Mouse (Mus musculus): ENCODE data around the gene Det1. TPM values are rescaled to one million over a fixed set of nuclear protein-coding genes. Genes with fewer than 3 reads are reported as not detected.

Det1 gene
- polyA plus RNA-seq, 1 experiment: 12.0 TPM

DNA sequence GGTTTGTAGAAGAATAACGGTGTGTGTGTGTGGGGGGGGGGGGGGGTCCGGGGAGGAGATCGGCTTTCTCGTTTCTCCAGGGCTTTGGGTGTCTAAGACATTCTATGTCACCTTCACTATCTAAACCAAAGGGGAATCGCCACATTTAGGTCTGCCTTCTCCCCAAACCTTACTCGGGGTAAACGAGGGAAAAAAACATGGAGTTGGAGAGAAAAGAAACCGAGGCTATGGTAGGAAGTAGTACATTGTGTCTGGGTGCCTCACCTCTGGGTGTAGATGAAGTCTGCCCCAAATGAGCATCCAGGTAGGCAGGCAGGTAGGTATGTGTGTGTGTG lies 36.6 kb upstream of the Det1 start:
- no peak overlapping the region for H3K4me3 ChIP-seq
- peaks cover 65% of the 10 kb centered on the region for H3K27me3 ChIP-seq (ENCODE audit: control insufficient read depth, insufficient read depth, insufficient read length)
- TF ChIP-seq REST (IDR thresholded peaks at IDR 0.05; ENCODE audit: insufficient read depth, insufficient read length): no peak
- no peak for TF ChIP-seq POLR2AphosphoS2 (IDR thresholded peaks at IDR 0.05; ENCODE audit: insufficient read length, low read depth)
- no peak for TF ChIP-seq MYOD1 (IDR thresholded peaks at IDR 0.05; ENCODE audit: control insufficient read depth in 1 of 3, insufficient read length in 2 of 3, low read depth in 2 of 3)
- TF ChIP-seq E2F4 (IDR thresholded peaks at IDR 0.05; ENCODE audit: insufficient read depth): no peak
- TF ChIP-seq TCF12 (IDR thresholded peaks at IDR 0.05; ENCODE audit: insufficient read depth, poor library complexity, severe bottlenecking): no peak
- no peak for TF ChIP-seq USF1 (IDR thresholded peaks at IDR 0.05; ENCODE audit: low read depth)
- TF ChIP-seq TCF3 (IDR thresholded peaks at IDR 0.05; ENCODE audit: insufficient read length, low read depth): no peak
- no peak for TF ChIP-seq MYOG (IDR thresholded peaks at IDR 0.05; ENCODE audit: control insufficient read depth in 1 of 3, insufficient read depth in 1 of 3, insufficient read length in 2 of 3, low read depth in 2 of 3)
- TF ChIP-seq SRF (IDR thresholded peaks at IDR 0.05; ENCODE audit: control insufficient read depth, insufficient read length, low read depth): no peak
- no peak for TF ChIP-seq POLR2A (IDR thresholded peaks at IDR 0.05; ENCODE audit: insufficient read length, low read depth)
- no peak for TF ChIP-seq MAX (IDR thresholded peaks at IDR 0.05; ENCODE audit: low read depth)
- TF ChIP-seq CEBPB (IDR thresholded peaks at IDR 0.05; ENCODE audit: insufficient read depth, poor library complexity, severe bottlenecking): no peak
- H3K36me3 ChIP-seq (ENCODE audit: control insufficient read depth, insufficient read depth): no peaks in the 10 kb centered on the region
- H3K4me2 ChIP-seq (ENCODE audit: low read depth): no peak overlapping the region
- no peaks in the 10 kb centered on the region for H3K79me2 ChIP-seq (ENCODE audit: control insufficient read depth, insufficient read depth)
- H3ac ChIP-seq (ENCODE audit: control insufficient read depth, insufficient read length): no peak overlapping the region

DNA sequence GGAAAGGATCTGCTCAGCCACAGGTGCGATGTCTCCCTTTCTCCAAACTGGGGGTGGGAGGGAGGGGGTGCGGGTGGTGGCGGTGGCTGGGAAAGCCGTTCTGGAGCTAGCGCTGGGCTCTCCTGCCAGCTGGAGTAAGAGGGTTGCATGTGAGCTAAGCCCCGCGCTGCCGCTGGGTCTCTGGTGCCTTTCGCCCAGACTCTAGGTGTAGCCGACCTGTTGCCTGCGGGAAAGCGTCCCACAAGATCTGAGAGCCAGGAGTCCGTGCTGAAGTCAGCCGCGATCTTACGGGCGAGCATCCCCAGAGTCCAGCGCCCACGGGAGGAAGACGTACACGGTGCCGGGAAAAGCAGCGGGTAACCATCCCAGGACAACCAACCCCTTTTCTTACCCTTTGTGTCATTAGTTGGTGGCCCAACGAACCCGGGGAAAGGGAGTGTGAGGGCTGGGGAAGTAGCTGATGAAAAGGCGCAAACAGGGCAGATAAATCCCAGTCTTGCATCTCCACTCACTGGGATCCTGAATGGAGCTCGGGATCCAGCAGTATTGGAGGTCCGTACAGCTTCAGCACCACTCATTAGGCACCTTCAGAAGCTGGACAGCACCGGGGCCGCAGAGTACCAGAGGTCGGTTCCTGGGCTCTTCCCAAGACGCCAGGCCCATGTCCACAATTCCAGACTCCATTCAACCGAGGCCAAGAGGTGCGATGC lies 36.1 kb upstream of the Det1 start:
- H3K36me3 ChIP-seq (ENCODE audit: control insufficient read depth, insufficient read depth): no peaks in the 10 kb centered on the region
- no peak overlapping the region for H3K4me3 ChIP-seq
- no peak overlapping the region for H3K4me2 ChIP-seq (ENCODE audit: low read depth)
- no peak overlapping the region for H3ac ChIP-seq (ENCODE audit: control insufficient read depth, insufficient read length)
- H3K27me3 ChIP-seq (ENCODE audit: control insufficient read depth, insufficient read depth, insufficient read length): peaks cover 64% of the 10 kb centered on the region
- no peaks in the 10 kb centered on the region for H3K79me2 ChIP-seq (ENCODE audit: control insufficient read depth, insufficient read depth)
- TF ChIP-seq REST (IDR thresholded peaks at IDR 0.05; ENCODE audit: insufficient read depth, insufficient read length) (peak; percentile 38), POLR2AphosphoS2 (IDR thresholded peaks at IDR 0.05; ENCODE audit: insufficient read length, low read depth) (no peak), TCF3 (IDR thresholded peaks at IDR 0.05; ENCODE audit: insufficient read length, low read depth) (no peak)

DNA sequence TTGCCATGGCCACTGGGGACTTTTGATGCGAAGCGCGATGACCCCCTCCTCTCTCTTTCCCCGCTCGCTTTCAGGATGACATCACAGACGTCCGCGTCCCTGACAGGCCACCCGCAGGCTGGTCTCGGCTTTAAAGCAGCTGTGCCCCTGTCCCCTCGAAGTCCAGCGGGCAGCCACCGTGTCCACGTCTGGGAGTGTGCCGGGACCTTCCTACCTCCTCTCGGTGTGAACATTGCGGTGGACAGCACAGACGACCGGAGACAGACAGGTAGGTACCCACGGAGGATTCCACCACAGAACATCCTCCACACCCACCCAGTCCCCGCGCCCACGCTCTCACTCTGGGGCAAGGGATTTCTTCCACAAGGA lies 35.4 kb upstream of the Det1 start:
- H3K4me2 ChIP-seq (ENCODE audit: low read depth): no peak overlapping the region
- TF ChIP-seq MYOD1 (IDR thresholded peaks at IDR 0.05; ENCODE audit: control insufficient read depth in 1 of 3, insufficient read length in 2 of 3, low read depth in 2 of 3) (no peak), E2F4 (IDR thresholded peaks at IDR 0.05; ENCODE audit: insufficient read depth) (no peak), TCF12 (IDR thresholded peaks at IDR 0.05; ENCODE audit: insufficient read depth, poor library complexity, severe bottlenecking) (no peak), SRF (IDR thresholded peaks at IDR 0.05; ENCODE audit: control insufficient read depth, insufficient read length, low read depth) (no peak), MYOG (IDR thresholded peaks at IDR 0.05; ENCODE audit: control insufficient read depth in 1 of 3, insufficient read depth in 1 of 3, insufficient read length in 2 of 3, low read depth in 2 of 3) (no peak), TCF3 (IDR thresholded peaks at IDR 0.05; ENCODE audit: insufficient read length, low read depth) (no peak)
- H3K79me2 ChIP-seq (ENCODE audit: control insufficient read depth, insufficient read depth): no peaks in the 10 kb centered on the region
- no peak overlapping the region for H3ac ChIP-seq (ENCODE audit: control insufficient read depth, insufficient read length)
- peaks cover 58% of the 10 kb centered on the region for H3K27me3 ChIP-seq (ENCODE audit: control insufficient read depth, insufficient read depth, insufficient read length)
- no peak overlapping the region for H3K4me3 ChIP-seq
- H3K36me3 ChIP-seq (ENCODE audit: control insufficient read depth, insufficient read depth): no peaks in the 10 kb centered on the region

DNA sequence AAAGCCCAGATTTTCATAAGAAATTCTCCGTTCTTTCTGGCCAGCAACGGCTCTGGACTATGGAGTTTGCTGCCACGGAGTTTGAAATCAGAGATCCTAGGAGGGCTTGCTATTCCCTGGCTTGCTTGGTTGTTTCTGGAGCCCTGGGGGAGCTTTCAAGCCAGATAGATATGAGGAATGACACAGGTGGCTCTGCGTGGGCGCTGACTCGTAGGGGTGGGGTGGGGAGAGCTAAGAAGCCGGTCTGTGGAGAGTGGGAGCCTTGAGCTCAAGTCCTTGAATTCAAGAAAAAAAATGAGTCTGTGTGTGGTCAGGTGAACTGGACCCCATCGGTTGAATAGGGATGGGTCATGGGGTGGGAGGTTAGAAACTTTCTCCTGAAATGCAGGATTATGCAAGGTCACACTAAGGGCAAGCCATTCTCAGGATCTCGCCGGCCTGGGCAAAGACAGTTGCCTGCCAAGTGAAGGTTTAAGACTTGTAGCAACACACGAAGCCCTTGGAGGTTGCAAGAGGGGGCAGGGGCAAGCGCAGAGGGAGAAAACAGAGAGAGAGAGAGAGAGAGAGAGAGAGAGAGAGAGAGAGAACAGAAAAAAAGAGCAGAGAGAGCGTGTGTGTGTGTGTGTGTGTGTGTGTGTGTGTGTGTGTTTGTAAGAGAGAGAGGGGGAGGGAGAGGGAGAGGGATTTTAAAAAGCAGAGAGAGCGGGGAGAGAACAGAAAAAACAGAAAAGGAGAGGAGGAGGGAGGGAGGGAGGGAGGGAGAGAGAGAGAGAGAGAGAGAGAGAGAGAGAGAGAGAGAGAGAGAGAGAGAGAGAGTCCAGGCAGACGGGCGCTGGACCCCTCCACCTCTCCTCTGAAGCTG lies 34.8 kb upstream of the Det1 start:
- Histone ChIP-seq H3K27me3 (ENCODE audit: control insufficient read depth, insufficient read depth, insufficient read length) (peaks cover 58% of the 10 kb centered on the region), H3K4me2 (ENCODE audit: low read depth) (no peak overlapping the region), H3K4me3 (no peak overlapping the region), H3K79me2 (ENCODE audit: control insufficient read depth, insufficient read depth) (no peaks in the 10 kb centered on the region), H3ac (ENCODE audit: control insufficient read depth, insufficient read length) (no peak overlapping the region), H3K36me3 (ENCODE audit: control insufficient read depth, insufficient read depth) (no peaks in the 10 kb centered on the region)
- TF ChIP-seq TCF12 (IDR thresholded peaks at IDR 0.05; ENCODE audit: insufficient read depth, poor library complexity, severe bottlenecking) (no peak), MYOG (IDR thresholded peaks at IDR 0.05; ENCODE audit: control insufficient read depth in 1 of 3, insufficient read depth in 1 of 3, insufficient read length in 2 of 3, low read depth in 2 of 3) (no peak), USF1 (IDR thresholded peaks at IDR 0.05; ENCODE audit: low read depth) (no peak), CEBPB (IDR thresholded peaks at IDR 0.05; ENCODE audit: insufficient read depth, poor library complexity, severe bottlenecking) (no peak), SRF (IDR thresholded peaks at IDR 0.05; ENCODE audit: control insufficient read depth, insufficient read length, low read depth) (no peak), E2F4 (IDR thresholded peaks at IDR 0.05; ENCODE audit: insufficient read depth) (no peak), MYOD1 (IDR thresholded peaks at IDR 0.05; ENCODE audit: control insufficient read depth in 1 of 3, insufficient read length in 2 of 3, low read depth in 2 of 3) (no peak), POLR2AphosphoS2 (IDR thresholded peaks at IDR 0.05; ENCODE audit: insufficient read length, low read depth) (no peak), MAX (IDR thresholded peaks at IDR 0.05; ENCODE audit: low read depth) (no peak), POLR2A (IDR thresholded peaks at IDR 0.05; ENCODE audit: insufficient read length, low read depth) (no peak), REST (IDR thresholded peaks at IDR 0.05; ENCODE audit: insufficient read depth, insufficient read length) (no peak), TCF3 (IDR thresholded peaks at IDR 0.05; ENCODE audit: insufficient read length, low read depth) (no peak)
